Mouse (Mus musculus) T-cell, adult 2 months (primary cell): ENCODE data around the gene Ccdc102a.
"Not testable (repeated sequence)": the region's sequence is repeated elsewhere in the genome, so short reads cannot be mapped to it uniquely, and the experiment has no call there.

Experiments used
- DNase-seq: peaks from one replicate; pipeline ENCODE4 v3.0.0; 2022; ENCODE audit warnings: low spot score

Gene Ccdc102a

DNA sequence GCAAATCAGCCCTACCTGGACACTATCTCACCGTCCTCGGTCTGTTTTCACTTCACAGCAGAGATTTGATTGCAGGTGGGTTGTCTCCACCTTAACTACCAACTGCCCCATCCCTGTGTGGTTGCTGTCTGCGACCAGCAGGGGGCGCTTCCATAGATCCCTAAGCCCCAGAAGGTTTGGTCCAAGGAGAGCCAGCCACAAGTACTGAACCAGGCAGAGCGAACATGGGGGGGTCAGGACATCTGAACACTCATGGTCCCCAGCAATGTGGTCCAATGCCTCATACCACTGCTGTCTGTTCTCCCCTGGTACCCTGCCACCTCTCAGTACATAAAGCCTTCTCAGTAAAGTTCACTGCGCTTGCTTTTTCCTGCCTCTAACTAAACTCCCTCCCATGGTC, 43.5 kb downstream of the Ccdc102a start:
- DNase-seq = peak; percentile 62

DNA sequence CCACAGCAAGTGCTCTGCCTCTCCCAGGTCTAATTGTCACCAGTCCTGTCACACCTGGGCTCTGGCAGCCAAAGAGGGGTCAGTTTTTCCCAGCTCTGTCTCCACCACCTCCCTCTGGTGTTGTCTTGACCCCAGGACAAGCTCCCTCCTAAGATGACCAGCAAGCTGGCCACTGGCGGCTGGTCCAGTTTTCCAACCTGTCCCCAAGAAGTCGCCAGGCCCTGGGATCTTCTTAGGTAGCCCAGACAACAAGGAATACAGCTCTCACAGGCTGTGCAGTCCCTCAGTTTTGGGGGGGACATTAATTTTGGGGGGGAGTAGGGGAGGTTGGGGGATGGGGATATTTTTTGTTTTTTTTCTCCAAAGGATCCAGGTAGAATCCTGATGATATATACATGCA, 45.3 kb downstream of the Ccdc102a start:
- DNase-seq = no peak

DNA sequence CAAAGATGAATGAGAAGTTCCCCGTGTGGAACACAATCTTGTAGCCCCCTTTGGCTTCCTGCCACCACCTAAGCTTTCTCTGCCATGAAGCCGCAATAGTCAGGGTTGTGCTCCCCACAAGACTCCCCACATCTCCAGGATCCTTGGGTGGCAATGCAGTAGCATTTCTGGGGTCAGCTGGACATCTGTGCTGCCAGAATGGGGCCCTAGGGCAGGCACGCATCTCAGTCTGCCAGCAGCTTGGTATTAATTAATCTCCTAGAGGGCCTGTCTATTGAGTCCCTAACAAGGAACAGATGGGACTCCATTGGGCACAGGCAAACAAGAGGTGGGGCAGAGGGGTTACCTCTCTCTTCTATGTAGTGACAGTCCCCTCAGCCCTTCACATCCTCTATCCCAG, 45.7 kb downstream of the Ccdc102a start:
- no peak for DNase-seq

DNA sequence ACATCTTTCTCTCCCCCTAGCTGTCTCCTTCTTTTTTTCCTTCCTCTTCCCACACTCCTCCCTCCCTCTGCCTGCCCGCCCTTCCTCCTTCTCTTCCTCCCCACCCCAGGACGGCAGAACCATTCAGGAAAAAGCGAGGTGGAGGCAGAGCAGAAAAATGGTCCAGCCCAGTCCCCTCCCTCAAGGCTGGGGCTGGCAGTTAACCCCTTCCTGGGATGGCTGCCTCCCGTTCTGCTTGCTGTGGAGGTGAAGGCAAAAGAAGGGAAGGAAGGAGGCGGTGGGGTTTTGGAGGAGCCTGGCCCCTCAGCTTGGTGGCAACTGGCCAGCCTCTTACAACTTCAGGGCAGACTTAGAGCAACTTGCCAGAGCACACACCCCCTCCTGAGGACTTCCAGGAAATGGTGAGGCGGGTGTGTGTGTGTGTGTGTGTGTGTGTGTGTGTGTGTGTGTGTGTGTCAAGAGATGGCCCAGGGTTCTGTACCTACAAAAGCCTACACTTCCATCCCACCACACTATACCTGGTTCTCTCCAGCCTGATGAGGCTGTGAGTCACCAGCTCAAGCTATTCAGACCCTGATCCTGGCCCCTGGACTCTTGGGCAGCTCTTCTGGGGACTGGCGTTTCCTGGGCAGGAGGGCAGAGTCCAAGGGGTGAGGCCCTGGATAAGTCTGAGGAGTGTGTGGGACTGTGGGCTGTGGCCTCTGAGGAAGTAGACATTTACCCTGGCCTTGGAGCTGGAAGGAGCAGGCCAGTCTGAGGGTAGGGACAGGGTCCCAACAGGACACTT, 46.6 kb downstream of the Ccdc102a start:
- DNase-seq = peak; percentile 55

DNA sequence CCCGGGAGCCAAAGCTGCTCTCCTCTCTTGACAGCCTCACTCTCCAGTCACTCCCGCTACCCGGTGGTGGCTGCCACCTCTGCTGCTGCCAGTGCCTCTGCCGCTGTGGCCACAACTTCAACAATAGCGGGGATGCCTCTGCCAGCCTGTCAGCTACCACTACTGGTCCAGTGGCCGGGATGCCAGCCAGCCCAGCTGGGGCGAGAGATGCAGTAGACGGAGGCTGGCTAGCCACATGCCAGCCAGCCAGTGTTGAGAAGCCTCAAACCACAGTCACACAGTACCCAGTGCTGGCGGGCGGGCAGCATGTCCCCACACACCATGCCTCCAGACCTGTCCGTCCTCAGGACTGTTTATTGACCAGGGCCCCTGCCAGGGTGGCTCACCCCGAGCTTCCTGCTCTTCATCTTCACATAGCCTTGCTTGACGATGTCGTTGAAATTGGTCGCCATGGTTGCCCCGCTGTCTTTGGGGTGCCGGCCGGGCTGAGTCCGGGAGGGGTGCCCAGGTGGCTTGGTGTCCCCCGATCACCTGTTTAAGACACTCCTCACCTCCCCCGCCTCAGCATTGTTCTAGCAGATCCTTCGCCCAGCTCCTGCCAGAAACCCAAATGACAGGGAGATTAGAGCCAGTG, 47.3 kb downstream of the Ccdc102a start:
- peak; percentile 7 for DNase-seq

DNA sequence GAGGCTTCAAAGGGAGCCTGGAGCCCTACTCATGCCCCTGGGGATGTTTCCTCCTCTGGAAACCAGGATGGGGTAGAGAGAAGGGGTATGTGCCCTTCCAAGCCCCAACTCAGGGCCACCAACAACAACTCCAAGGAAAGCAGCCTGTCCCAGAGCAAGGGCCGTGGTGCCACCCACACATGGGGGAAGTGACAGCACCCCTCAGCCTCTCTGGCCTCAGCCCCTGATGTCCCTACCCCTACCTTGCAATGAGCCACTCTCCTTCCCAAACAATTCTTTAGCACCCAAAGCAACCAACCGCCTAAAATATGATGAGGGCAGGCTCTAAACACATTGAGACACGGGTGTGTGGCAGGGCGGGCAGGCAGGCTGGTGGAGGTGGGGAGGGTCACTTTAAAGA, 47.9 kb downstream of the Ccdc102a start:
- no peak for DNase-seq

DNA sequence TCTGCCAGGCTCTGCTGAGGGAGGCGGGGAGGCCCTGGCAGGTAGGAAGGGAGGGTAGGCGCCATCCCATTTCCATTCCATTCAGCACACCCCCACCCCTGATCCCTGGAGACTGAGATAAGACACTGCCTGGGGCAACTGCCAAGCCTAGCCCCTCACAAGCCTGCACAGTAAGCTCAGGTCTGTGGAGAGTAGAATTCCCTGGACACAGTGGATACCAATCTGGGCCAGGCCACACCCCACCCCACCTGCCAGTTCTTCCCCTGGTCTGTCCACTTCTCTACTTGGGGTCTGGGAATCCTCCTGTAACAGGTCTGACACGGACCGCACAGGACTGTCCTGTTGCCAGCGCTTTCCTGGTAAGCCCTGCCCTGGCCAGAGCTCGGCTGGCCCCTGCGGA, 48.8 kb downstream of the Ccdc102a start:
- DNase-seq = no peak

DNA sequence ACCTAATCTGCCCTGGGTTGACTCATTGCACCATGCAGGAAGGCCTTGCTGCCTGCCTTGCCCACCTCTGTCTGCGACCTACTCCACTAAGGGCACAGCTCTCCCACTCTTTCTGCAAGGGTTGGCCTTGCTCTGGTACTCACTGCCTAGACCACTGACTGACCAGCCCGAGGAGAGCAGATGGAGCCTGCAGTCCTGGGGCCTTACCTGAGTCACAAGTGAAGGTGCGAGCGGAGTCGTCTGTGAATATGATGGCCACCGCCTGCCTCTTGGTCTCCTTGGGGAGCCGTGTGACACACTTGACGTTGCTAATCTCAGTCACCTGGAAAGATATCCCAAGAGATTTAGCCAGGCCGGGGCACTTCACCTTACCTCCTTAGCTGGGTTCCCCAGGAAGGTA, 51.0 kb downstream of the Ccdc102a start:
- DNase-seq = no peak

DNA sequence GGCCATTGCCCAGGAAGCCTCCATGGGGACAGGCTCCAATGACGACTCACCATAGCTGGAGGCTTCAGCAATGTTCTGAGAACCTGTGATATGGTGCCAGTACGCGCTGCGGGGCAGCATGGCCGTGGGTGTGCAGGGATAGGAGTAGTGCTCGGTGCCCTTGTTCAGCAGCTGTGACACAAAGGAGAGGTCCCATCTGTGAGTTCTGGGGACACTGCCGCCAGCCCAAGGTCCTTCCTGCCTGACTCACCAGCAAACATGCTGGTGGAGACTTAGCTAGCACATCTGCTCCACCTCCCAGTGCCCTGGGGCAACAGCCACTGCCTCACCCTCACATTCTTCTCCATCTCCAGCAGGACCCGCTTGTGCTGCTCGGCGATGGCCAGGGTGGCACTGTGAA, 52.6 kb downstream of the Ccdc102a start:
- DNase-seq = no peak

DNA sequence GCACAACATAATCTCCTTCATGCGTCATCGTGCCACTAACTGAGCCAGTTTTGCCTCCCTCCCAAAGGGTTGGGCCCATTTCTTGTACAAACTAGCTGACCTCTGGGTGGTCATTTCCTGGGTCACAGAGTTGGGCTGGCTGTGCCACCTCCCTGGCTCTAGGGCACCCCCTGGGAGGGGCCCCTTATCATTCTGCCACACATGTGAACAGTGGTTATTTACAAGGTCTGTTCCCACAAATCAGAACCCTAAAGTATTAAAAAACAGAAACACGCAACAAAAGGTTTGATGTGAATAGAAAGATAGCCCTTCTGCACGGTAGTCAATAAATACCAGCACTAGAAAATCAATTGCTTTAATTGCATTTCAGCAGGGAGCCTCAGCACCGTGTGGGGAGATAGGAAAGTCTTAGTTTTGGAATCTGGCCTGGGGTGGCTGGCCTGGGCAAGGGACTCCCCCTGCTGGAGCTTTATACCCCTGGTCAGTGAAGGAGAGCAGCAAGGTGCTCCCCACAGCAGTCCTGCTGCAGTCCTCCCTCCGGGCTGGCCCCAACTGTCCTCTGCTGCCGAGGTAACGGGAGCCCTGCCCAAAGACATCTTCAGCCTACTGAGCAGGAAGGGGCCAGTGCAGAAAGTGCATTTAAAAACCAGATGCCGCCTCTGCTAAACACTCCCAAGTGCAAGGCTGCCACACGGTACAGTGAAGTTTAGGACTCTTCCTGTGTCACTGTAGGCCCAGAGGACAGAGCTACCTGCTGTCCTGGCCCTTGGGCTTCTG, 53.8 kb downstream of the Ccdc102a start:
- no peak for DNase-seq

DNA sequence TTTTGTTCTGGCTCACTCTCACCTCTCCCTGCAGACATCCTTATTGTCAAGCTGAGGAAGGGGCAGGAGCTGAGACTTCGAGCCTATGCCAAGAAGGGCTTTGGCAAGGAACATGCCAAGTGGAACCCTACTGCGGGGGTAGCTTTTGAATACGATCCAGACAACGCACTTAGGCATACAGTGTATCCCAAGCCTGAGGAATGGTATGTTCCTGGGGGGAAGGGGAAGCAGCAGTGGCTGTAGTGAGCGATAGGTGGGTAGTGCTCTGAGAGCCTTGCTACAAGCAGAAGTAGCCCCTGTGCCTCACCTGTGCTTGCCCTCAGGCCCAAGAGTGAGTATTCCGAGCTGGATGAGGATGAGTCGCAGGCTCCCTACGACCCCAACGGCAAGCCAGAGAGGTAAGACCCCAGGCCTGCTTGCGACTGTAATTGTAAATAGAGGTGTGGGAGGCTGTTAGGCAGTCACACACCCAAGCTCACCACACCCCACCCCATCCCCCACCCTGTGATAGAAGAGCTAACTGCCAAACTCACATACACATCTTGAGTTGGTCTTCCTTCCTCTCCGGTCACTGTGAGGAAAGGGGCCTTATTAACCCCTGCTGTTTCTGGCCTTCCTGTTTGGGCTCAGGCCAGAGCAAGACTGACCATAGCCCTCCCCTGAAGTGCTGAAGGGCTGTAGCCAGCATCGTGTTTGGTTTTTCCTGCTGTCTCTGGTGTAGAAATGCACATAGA, 55.2 kb downstream of the Ccdc102a start:
- no peak for DNase-seq

DNA sequence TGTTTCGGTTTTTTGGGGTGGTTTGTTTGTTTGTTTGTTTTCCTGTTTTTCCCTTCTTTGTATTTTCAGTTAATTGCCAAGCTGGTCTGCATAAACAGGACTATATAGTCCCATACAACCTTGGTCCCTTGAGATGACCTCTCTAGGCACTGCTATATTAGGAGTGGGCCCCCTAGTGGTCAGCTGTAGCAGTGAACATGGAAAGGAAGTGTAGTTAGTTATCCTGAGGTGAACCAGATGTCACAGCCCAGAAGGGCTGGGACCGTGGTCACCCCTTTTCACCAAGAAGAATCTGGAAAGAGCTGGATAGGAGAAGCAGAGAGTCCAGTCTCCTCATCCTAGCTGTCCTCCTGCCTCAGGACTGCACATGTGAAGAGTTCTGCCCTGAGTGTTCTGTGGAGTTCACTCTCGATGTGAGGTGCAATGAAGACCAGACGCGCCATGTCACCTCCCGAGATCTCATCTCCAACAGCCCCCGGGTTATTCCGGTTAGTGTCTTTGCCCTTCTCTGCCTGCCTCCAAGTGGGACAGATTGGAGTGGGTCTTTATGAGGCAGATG, 56.5 kb downstream of the Ccdc102a start:
- DNase-seq = peak; percentile 54

DNA sequence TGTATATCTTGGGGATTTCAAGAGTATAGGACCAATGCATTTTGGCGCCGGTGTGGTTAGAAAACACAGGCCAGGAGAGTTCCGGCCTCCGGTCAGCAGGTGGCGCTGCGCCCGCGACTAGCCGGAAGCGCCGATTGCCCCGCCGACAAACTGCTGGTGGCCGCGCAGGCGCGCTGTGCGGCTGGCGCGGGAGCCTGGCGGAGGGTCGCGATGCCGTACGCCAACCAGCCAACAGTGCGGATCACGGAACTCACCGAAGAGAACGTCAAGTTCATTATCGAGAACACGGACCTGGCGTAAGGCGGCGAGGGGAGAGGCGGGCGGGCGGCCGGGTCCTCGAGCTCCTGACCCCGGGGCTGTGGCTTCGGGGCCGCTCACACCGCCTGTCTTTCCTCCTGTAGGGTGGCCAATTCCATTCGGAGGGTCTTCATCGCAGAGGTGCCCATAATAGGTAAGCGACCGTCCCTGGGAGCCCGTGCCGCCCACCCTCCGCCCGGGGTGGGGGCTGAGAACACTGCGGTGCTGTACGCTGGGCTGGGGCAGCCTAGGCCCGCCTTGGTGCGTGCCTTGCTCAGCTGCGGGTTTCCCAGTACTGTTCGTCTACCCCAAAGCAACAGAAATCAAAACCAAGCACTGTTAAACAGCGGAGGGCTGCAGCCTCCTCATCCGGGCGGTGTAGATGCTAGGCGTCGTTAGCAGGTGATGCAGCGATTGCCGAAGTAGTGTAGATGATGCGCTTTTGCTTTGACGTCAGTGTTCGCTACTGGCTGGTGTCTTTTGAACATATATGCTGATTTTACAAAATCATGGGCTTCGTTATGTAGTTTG, 60.3 kb downstream of the Ccdc102a start, which contains the start of gene Polr2c:
Gene Polr2c, plus strand, starts transcription at position 105 of the 828 bp plus-strand sequence.
- peak; percentile 88 for DNase-seq

DNA sequence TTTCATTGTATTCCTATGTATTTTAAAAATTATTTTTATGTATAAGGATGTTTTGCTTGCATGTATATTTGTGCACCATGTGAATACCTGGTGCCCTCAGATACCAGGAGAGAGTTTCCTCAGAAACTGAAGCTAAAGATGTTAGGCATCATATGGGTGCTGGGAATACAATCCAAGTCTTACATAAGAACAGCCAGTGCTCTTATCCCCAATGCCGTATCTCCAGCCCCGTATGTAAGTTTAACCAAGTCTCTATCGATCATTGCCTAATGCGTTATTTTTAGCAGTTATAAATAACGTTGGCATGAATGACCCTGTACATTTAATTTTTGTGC, 60.9 kb downstream of the Ccdc102a start:
- DNase-seq = no peak

DNA sequence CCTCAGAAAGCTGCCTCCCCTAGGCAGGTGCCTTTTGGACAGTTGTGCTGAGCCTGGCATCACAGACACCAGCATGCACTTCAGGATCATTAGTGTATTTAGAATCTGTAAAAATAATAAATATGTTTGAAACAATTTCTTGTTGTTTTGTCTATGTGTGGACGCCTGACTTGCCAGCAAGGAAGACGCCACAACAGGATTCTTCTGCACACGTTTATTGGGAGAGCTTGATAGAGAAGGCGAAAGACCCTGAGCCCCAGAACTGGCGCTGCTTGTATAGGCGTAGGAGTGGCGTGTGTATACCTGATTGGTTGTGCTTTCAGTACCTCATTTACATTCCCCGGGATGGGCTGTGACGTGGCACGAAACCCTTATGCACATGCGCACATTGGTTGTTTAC, 63.1 kb downstream of the Ccdc102a start:
- not testable (repeated sequence) for DNase-seq
